Mouse (Mus musculus): ENCODE measurements around the gene Esam.

DNA sequence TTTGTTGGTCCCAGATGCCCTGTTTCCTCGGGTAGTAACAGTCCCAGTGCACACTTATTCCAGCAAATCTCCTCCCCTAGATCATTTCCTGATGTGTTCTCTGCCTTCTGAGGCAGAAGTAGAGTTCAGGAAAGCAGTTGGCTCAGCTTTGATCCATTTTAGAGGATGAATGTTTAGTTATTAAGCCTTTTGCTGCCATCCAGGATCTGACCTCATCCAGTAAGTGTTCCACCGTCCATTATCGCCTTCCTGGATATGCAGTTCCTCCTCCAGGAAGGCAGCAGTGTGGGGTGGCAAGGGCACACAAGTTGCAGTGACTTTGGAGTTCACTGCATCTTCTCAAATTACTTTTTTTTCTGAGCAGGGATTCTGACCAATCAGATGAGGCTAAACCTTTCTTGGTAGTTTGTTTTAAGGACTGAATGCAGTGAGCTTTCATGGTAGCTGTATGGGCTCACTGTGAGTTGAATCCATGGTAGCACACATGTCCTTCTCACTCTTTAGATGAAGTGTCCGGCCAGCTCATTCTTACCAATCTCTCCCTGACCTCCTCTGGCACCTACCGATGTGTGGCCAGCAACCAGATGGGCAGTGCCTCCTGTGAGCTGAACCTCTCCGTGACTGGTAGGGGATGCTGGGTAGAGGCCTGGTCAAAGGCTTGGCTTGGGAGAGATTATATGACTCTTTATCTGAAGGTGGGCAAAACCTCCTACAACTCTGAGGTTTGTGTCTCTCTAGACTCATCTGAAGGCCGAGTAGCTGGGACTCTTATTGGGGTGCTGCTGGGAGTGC is 14.2 kb downstream of the Esam start:
- TF ChIP-seq GATA1 (IDR thresholded peaks at IDR 0.05; ENCODE audit: borderline replicate concordance, low read length) (no peak), FLI1 (IDR thresholded peaks at IDR 0.05; ENCODE audit: low read length) (no peak)

All from megakaryocyte, embryonic 14.5 days (primary cell).